Mouse (Mus musculus): ENCODE data around the gene Bcl2a1d. TPM values are rescaled to one million over a fixed set of nuclear protein-coding genes. Genes with fewer than 3 reads are reported as not detected.
A peak's percentile ranks its signal among the peaks of the same experiment; 100 is the strongest.
"Not testable (repeated sequence)": the region's sequence is repeated elsewhere in the genome, so short reads cannot be mapped to it uniquely, and the experiment has no call there.

The Bcl2a1d gene
- polyA plus RNA-seq (2015; fragmentation: Nextera tagmentation; extraction: Ambion mirVana), result 0.62 and 0.81 TPM in 2 replicates

DNA sequence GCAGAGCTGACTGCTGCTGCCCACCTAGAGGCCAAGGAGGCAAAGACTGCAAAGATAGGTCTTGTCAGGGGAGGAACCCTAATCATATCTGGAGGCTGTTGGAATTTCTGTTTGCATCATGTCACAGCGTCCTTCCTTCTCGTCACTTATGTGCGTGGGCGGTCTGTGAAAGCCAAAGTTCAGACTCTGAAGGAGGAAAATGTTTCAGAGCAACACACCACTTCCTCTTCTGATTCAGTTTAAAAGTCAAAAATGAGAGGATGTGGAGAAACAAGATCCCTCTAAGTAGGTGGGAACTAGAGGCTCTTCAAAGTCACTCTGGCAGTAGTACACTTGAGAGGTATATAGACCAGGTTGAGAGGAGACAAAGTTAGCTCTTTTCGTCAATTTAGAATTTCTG, at the start of gene Bcl2a1d:
Gene Bcl2a1d (minus strand): TSS at position 187 of the 400 bp plus-strand sequence.
- not testable (repeated sequence) for H3K9me3 ChIP-seq (replicated peaks); H3K27me3 ChIP-seq; ATAC-seq (replicated peaks; ENCODE audit: low FRiP score); H3K4me3 ChIP-seq (replicated peaks); H3K27ac ChIP-seq; H3K4me2 ChIP-seq; H3K4me1 ChIP-seq; H3K36me3 ChIP-seq; H3K9ac ChIP-seq
- WGBS, result 65% methylated on average over 5 of the region's 5 CpGs

DNA sequence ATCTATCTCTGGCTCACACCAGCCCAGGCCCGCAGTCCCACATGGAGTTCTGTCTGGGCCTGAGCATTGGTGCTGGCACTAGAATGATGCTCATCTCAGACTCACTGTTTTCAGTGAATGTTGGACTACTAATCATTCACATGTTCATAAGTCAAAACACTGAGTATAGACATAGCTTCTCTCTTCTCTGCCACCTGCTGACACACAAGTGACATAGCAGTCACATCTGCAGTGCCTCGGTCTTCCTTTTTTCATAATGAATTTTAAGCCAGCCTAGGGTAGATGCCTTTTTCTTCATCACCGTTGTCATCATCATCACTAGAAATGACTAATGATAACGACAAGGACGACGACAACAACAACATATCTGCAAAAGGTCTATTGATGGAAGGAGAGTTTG, 38.5 kb upstream of the Bcl2a1d start:
- 96% methylated on average over 2 of the region's 6 CpGs for whole genome bisulfite sequencing
- H3K9me3 ChIP-seq (replicated peaks); ATAC-seq (replicated peaks; ENCODE audit: low FRiP score): not testable (repeated sequence)

DNA sequence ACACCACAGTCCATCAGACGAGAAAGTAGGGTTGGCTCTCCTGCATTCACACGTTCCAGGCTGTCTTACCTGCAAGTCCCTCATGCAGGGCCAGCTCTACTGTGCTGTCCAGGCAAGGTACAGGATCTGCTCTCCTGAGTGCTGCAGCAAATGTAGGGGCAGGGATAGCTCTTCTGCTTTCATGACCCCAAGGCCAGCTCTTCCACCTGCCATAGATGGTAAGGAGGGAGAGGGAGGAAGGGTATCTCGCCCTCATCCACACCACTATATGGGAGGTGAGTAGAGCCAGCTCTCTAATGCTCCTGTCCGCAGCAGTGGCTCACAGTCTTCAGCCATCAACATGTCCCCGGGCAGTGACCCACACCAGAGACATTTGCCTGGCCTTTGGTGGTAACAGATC, 37.8 kb upstream of the Bcl2a1d start:
- H3K27ac ChIP-seq; H3K27me3 ChIP-seq; H3K36me3 ChIP-seq; H3K4me2 ChIP-seq; H3K4me3 ChIP-seq (replicated peaks); H3K9me3 ChIP-seq (replicated peaks); ATAC-seq (replicated peaks; ENCODE audit: low FRiP score); H3K4me1 ChIP-seq; H3K9ac ChIP-seq: not testable (repeated sequence)
- WGBS, result 85% methylated on average over 4 of the region's 5 CpGs

More for the DNA sequence above, 38.5 kb upstream of the Bcl2a1d start:
- H3K9ac ChIP-seq; H3K4me3 ChIP-seq (replicated peaks); H3K36me3 ChIP-seq; H3K27me3 ChIP-seq; H3K4me2 ChIP-seq; H3K27ac ChIP-seq; H3K4me1 ChIP-seq: not testable (repeated sequence)

DNA sequence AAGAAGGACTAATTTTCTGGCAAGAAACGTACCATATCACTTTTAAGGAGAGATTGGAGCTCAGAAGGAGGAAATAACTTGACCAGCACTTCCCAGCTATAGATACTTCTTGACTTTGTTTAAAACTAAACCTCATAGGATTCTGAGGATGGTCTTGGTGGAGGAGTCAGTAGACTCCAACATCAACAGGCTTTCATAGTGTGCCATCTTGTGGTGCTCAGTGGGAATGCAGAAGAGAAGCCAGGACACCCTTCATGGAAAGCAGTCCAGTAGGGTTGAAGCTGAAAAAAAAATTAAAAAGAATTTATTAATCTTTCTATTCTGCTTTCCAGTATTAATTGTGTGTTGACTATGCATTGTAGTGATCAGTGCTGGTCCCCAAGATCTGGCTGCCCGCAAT, 15.0 kb upstream of the Bcl2a1d start:
- not testable (repeated sequence) for ATAC-seq (replicated peaks; ENCODE audit: low FRiP score); H3K4me1 ChIP-seq; H3K4me2 ChIP-seq; H3K9ac ChIP-seq; H3K27ac ChIP-seq; H3K27me3 ChIP-seq; H3K36me3 ChIP-seq; H3K9me3 ChIP-seq (replicated peaks); H3K4me3 ChIP-seq (replicated peaks)
- WGBS, result no CpG with 5 or more reads among the region's 2 CpGs

DNA sequence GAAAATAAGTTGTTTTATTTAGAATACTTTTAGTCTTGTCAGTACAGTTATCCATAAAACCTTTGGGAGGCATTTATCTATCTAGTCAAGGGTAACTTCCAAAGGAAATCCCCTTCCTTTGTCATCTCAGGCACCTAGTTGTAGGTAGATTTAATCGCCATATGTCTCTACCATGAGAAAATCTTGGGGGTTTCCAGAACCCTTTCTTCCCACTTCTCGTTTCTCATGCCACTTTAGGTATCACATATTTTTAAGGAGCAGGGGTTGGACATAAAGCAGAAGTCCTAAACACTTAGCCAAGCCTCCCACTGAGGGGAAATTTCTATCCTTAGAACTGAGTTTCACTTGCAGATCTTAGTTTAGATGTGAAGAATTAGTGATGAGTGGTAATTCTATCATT, 14.3 kb upstream of the Bcl2a1d start:
- not testable (repeated sequence) for H3K27ac ChIP-seq, H3K9ac ChIP-seq
- 50% methylated on average over 1 of the region's 2 CpGs for WGBS

DNA sequence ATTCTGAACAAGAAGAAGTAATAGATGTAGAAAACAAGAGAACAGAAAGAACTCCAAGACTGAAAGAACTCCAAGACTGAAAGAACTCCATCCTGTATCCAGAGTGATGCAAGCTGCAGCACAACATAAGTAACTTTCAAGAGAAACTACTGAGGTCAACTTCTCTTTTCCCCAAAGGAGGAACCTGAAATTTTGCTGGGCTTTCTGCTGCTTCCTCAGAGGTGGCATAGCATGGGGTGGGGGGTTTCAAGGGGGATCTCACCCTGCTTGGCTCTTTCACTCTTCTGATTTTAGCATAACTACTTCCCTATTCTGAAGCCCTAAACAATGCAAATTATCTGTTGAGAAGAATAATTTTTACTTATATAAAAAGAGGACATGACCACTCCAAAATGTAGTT, 3.6 kb upstream of the Bcl2a1d start:
- not testable (repeated sequence) for ATAC-seq (replicated peaks; ENCODE audit: low FRiP score); H3K9me3 ChIP-seq (replicated peaks); H3K27me3 ChIP-seq; H3K4me3 ChIP-seq (replicated peaks); H3K36me3 ChIP-seq; H3K9ac ChIP-seq; H3K27ac ChIP-seq; H3K4me1 ChIP-seq; H3K4me2 ChIP-seq

More for the DNA sequence above, 14.3 kb upstream of the Bcl2a1d start:
- not testable (repeated sequence) for H3K36me3 ChIP-seq; H3K4me2 ChIP-seq; H3K9me3 ChIP-seq (replicated peaks); H3K27me3 ChIP-seq; ATAC-seq (replicated peaks; ENCODE audit: low FRiP score); H3K4me3 ChIP-seq (replicated peaks); H3K4me1 ChIP-seq

GRCm38 (mm10) chr9:88733182-88733581, 1.5 kb upstream of the Bcl2a1d start:
- H3K4me3 ChIP-seq (replicated peaks); H3K9me3 ChIP-seq (replicated peaks); H3K27ac ChIP-seq; H3K27me3 ChIP-seq; ATAC-seq (replicated peaks; ENCODE audit: low FRiP score); H3K9ac ChIP-seq; H3K4me2 ChIP-seq; H3K4me1 ChIP-seq; H3K36me3 ChIP-seq: not testable (repeated sequence)
- 84% methylated on average over 1 of the region's 1 CpGs for WGBS

- H3K4me1 ChIP-seq; H3K9ac ChIP-seq; H3K4me3 ChIP-seq (replicated peaks); H3K36me3 ChIP-seq; H3K4me2 ChIP-seq; ATAC-seq (replicated peaks; ENCODE audit: low FRiP score); H3K9me3 ChIP-seq (replicated peaks); H3K27me3 ChIP-seq; H3K27ac ChIP-seq: not testable (repeated sequence)
- 77% methylated on average over 2 of the region's 3 CpGs for WGBS
Measured at GRCm38 (mm10) chr9:88732334-88732733, 620 bp upstream of the Bcl2a1d start.

DNA sequence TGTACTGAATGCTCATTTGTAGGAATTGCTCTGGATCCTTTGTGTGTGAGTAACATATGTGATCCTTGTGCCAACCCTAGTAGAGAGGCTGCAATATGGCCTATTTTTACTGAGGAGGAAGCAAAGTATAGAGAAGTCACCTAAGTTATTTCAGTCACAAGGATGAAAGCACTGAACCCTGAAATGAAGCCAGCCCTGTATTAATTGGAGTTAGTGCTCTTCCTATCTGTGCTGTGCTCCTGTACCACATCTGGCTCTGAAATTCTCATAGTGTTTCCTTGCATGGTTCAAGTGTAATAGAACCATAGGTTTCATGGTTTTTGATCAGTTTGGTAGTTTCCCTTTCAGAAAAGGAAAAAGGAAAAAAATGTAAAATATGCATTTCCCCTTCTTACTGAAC, 3.4 kb downstream of the Bcl2a1d start:
- H3K36me3 ChIP-seq; H3K4me3 ChIP-seq (replicated peaks); H3K4me1 ChIP-seq; H3K9ac ChIP-seq; H3K27me3 ChIP-seq; ATAC-seq (replicated peaks; ENCODE audit: low FRiP score); H3K27ac ChIP-seq; H3K4me2 ChIP-seq; H3K9me3 ChIP-seq (replicated peaks): not testable (repeated sequence)

GRCm38 (mm10) chr9:88721628-88722027, 10.1 kb downstream of the Bcl2a1d start:
- not testable (repeated sequence) for H3K4me3 ChIP-seq (replicated peaks); H3K27ac ChIP-seq; H3K36me3 ChIP-seq; H3K9ac ChIP-seq; H3K4me2 ChIP-seq; H3K27me3 ChIP-seq; ATAC-seq (replicated peaks; ENCODE audit: low FRiP score); H3K9me3 ChIP-seq (replicated peaks); H3K4me1 ChIP-seq

DNA sequence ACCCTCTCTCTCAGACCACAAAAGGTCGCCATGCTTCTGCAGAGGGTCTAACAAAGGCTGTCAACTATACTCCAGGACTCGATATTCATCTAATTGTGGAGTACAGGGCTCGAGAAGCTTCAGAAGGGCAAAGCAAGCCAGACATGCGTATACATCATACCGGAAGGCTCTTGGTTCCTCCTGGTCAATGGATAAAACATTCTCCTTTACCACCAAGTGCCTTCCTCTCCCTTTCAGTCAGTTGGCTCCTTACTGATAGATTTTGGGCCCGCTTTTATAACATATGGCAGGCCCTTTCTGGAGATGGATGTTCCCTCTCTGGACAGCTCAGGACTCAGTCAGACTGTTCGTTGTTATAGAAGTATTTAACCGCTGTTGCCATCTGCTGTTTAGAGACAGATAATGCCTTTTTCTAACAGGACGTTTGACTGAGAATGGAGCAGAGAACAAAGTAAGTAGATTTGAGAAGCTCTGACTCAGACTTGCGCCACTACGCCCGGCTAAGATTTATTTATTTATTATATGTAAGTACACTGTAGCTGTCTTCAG, 11.7 kb downstream of the Bcl2a1d start, which contains the start of gene Mthfsl:
Gene Mthfsl (minus strand): TSS at position 308 of the 549 bp plus-strand sequence.
- Histone ChIP-seq H3K27ac (peak within 1 kb of the TSS; percentile 78), H3K4me3 (replicated peaks) (peak within 1 kb of the TSS; percentile 40), H3K4me2 (peak within 1 kb of the TSS; percentile 55)
- not testable (repeated sequence) for H3K36me3 ChIP-seq; H3K9ac ChIP-seq; H3K9me3 ChIP-seq (replicated peaks); H3K4me1 ChIP-seq; H3K27me3 ChIP-seq
- peak; percentile 77 for ATAC-seq (replicated peaks; ENCODE audit: low FRiP score)
- WGBS, result 25% methylated on average over 11 of the region's 12 CpGs

DNA sequence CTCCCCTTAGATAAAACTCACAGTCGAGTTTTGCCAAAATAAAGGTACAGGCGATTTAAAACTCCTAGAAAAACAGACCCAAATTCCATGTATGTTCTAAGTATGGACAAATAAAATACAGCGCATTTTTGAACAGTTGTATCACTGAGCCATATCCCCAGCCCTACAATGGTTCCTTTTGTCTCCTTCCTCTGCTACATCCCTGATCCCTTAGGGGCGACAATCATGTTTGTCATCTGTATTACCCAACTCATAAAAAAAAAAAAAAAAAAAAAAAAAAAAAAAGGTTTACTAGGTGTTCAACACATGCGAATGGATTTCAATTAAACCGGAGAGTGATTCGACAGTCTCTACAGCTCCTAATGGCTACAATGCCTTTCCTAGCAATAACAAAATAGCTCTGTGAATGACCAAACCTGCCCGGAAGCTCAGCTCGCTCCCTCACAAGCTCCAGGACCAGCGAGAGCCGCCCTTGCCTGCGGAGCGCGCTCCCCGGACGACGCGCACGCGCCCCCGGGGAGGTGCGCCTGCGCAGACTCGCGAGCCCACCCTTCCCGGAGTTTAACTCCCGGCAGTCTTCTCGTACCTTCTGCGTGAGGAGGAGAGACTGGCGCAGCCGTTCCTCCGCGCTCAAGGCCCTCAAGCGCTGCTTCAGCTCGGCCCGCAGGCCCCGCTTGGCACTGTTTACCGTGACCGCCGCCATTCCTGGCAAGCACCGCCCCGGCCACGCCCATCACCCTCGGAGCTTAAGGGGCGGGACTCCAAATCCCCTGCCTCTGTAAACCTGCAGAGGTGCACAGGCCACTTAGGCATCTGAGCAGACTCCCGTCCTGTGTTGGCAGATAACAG, 12.4 kb downstream of the Bcl2a1d start:
- peak overlapping the region; percentile 78 for H3K27ac ChIP-seq
- not testable (repeated sequence) for H3K36me3 ChIP-seq; H3K9ac ChIP-seq; H3K4me1 ChIP-seq; H3K9me3 ChIP-seq (replicated peaks); H3K27me3 ChIP-seq
- peak overlapping the region; percentile 53 for H3K4me2 ChIP-seq
- ATAC-seq (replicated peaks; ENCODE audit: low FRiP score), result peak; percentile 96
- H3K4me3 ChIP-seq (replicated peaks), result peak overlapping the region; percentile 40
- WGBS, result 9% methylated on average over 19 of the region's 46 CpGs

DNA sequence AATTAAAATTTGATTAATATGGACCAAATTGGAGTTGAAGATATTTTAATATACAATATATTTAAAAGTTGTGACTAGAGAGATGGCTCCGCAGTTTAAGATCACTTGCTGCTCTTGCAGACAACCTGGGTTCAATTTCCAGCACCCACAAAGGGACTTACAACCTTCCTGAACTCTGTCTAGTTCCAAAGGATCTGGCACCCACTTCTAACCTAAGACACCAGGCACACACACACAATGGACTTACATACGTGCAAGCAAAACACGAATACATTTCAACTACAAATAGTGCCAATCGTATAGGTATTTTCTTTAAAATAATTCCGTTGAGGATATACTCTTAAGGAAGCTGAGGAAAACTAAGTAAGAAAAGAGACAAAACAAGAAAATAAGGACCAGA, 13.1 kb downstream of the Bcl2a1d start:
- 85% methylated on average over 5 of the region's 5 CpGs for WGBS
- Histone ChIP-seq H3K4me2 (peak overlapping the region; percentile 53; the same call in 1 of the 2 replicates), H3K4me3 (replicated peaks) (peak overlapping the region; percentile 40; the same call in 1 of the 2 replicates)
- H3K36me3 ChIP-seq; H3K27me3 ChIP-seq; H3K4me1 ChIP-seq; H3K9ac ChIP-seq; ATAC-seq (replicated peaks; ENCODE audit: low FRiP score); H3K27ac ChIP-seq; H3K9me3 ChIP-seq (replicated peaks): not testable (repeated sequence)

Measured in kidney, embryonic 15.5 days (tissue).